Mouse (Mus musculus) cerebellum, adult 18-20 months (tissue): ENCODE results near the gene Ptdss2.
A peak's percentile ranks its signal among the peaks of the same experiment; 100 is the strongest.

Experiments
- DNase-seq, 2 experiments: peaks; one replicate each; pipeline ENCODE4 v3.0.0; 2021

Ptdss2 gene

DNA sequence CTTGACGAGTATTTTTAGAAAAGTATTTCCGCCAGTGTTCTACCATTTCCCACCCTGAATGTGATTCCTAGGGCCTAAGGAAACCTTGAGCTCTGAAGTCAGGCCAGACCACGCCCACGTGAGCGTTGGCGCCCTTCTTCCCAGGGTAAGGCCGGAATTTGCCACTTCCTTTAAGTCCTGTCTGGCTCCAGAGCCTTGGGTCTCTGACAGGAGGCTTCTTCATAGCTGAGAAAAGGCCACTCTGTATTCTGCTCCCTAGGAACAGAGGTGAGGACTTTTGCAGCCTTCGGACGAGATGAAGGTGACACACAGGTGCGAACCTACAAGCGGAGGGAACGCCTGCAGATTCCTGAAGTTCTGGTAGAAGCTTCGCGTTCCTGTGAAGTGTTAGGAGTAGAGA is at the start of gene Ptdss2:
Gene Ptdss2, plus strand, starts transcription at position 138 of the 400 bp plus-strand sequence.
- DNase-seq: no peak

- no peak for DNase-seq
Observed at GRCm38 (mm10) chr7:141073782-141074181, 48.4 kb upstream of the Ptdss2 start.

DNA sequence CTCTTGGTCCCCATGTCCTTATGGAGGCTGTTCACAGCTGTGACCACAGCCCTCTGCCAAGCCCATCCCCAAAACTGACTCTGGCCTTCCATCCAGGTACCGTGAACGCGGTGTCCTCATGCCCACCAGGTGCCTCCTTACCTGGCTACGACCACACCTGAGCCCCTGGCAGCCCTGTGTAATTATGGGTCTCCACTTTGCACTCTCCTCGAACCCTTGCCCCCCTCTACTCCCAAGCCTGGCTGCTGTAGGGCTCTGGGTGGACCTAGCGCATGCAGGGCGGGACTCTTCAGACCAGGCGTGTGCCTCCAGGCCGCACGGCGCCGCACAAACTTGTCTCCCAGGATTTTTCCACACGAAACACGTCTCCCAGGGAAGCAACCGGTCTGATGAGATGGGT is 44.3 kb upstream of the Ptdss2 start, which contains the start of gene Pkp3:
Gene Pkp3, plus strand, starts transcription at position 378 of the 400 bp plus-strand sequence.
- no peak for DNase-seq

DNA sequence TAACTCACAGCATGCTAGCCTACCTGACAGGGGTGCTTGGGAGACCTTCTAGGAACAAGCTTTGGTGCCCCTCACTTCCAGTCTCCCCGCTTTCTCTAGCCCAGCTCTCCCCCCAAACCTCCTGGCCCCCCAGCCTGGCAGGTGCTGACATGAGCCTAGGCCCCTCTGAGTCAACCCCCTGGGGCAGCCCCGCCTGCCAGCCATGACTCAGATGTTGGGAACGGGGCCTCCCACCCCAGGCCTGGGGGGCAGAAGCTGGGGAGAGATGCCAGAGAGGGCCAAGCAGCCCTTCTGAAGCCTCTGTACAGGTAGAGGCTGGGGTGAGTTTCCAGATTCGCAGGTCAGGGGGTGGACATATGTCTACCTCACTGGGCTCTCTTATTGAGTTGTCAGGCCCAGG is 43.3 kb upstream of the Ptdss2 start:
- DNase-seq: no peak

- DNase-seq: no peak
Observed at GRCm38 (mm10) chr7:141079481-141080449, 42.4 kb upstream of the Ptdss2 start.

- DNase-seq: no peak
Observed at GRCm38 (mm10) chr7:141087894-141088293, 34.3 kb upstream of the Ptdss2 start.

DNA sequence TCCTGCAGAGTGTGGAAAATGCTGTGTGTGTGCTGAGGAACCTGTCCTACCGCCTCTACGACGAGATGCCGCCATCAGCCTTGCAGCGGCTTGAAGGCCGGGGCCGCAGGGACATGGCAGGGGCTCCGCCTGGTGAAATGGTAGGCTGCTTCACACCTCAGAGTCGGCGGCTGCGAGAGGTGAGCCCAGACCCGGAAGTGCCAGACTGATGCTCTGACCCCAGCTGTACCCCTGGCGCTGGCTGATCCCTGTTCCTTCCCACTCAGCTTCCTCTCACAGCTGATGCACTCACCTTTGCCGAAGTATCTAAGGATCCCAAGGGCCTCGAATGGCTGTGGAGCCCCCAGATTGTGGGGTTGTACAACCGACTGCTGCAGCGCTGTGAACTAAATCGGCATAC is 33.7 kb upstream of the Ptdss2 start:
- no peak for DNase-seq

DNA sequence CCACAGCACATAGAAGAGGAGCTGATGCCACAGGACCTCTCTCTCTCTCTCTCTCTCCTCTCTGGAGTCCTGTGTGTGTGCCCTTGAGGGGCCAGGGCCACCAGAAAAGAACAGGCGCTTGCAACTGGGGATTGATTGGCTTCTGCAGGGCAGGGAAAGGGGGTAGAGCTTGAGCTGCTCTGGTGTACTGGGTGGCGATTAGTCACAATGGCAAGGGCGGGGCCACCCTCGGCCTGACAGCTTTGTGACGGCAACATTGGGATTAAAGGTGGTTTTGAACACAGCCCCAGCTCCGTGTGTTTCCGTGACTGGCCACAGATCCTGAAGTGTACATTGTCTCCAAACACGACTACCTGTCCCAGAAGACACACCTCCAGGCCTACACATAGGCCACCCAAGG is 32.0 kb upstream of the Ptdss2 start:
- no peak for DNase-seq

DNA sequence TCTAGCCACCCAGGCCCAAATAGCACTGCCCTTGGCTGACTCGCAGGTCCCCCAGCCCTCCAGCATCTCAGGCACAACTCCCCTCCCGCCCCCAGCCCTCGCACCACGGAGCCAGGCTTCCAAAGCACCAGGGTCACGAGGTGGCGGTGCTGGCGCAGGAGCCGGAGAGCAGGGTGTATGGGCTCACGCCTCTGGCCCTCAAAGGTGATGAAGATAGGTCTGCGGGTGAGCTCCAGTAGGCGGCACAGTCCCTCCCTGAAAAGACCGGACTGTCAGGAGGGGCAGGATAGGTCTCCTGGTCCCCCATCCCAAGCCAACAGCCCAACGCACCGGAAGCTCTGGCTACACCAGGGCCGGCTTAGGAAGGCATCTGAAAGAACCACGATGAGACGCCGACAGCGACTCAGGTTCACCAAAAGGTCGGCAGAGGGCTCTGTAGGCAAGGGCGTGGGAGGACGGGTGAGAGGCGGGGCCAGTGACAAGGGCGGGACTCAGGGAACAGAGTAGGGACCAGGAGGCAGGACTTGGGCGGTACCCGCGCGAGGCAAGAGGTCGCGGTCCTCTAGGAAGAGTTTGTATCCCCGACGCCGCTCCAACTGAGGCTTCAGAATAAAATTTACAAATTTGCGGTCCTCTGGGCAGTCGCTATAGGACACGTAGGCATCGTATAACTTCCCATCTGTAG is 30.0 kb upstream of the Ptdss2 start:
- DNase-seq: peak; percentile 79 to 91

DNA sequence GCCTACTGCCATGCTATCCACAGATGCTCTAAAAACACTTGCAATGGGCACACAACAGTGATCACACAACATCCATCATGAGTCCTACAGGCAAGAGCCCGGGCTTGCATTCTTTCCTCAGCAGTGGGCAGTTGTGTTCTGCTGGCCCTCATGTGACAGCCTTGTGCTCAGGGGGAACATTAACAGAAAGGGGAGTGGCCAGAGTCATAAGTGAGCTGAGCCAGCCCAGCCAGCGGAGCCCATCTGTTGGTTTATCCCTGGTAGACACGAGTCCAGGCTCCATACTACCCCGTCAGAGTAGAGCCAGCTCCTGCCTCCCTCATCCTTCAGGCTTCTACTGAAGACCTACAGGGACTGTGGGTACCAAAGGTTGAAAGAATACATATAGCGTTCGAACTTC is 28.2 kb upstream of the Ptdss2 start:
- no peak for DNase-seq

- DNase-seq: no peak
Observed at GRCm38 (mm10) chr7:141094487-141095205, 27.5 kb upstream of the Ptdss2 start.

- DNase-seq: no peak
Observed at GRCm38 (mm10) chr7:141096021-141096420, 26.2 kb upstream of the Ptdss2 start.

DNA sequence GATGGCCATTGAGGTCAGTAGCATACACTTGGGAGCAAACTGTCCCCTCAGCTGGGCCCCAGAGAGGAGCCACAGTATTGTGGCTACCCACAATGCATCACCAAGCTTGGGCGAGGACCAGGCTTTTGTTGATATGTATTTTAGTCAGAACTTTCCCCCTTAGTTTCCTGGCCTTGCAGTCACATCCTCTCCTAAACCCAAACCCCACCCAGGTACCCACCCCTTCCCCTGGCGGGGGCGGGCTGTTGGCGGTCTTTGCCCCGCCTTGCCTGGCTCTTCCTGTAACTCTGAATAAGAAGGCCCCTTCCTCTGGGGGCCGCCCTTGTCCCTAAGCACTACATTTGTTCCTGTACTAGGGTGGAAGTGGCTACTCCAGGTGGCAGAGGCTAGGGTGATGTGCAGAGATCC is 25.5 kb upstream of the Ptdss2 start:
- no peak for DNase-seq

GRCm38 (mm10) chr7:141097177-141097576 is 25.0 kb upstream of the Ptdss2 start:
- no peak for DNase-seq

DNA sequence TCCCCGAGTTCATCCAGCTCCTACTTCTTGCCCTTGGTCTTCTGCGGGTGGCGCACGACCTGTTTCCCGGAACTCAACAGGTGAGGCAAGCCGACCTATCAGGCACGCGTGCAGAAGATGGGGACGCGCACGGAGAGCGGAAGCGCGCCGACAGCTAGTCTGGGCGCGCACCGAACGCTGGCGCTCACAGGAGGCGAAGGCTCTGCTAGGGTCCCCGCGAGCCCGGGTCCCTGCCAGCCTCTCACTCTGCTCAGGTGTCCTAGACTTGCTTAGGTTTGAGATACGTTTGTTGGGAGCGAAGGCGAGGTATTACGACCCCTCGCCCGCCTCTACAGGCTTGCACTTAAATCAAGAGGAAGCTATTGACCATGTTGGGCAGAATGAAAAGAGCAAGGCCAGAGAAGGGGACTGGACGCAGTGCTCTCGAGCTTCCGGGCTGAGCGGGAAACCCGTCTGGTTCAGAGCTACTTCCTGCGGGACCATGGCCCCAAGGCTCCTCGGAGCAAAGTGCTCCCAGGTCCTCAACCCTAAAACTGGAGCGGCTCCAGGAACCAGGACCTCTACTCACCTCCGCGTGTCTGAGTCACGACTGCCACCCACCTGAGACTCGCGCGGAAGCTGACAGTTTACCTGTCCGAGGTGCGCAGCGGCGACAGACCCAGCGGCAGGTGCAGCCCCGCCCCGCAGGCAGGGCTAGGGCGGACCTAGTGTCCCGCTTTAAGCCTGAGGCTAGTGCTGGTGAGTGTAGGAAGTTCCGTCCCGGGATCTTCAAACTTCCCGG is 22.1 kb upstream of the Ptdss2 start, which contains the start of gene Sigirr:
Gene Sigirr, minus strand, starts transcription at position 662 of the 781 bp plus-strand sequence.
- DNase-seq: peak; percentile 44 to 56

DNA sequence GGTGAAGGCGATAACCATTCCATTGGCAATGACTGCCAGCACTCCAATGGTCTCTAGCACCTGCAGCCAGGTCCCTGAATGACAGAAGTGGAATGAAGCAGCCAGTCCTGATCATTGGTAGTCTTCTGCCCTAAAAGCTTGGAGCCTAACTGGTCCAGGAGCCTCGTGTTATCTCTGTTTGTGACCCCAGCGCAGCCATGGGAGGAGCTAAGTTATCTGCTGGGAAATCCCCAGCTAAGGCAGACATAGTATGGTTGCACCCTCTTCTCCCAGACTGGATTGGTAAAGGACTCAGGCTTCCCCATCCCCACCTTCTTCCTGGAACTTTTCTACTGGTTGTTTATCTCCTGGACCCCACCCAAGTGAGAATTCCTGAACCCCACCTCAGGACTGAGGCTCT is 19.0 kb upstream of the Ptdss2 start:
- DNase-seq: no peak

- DNase-seq: no peak
Observed at GRCm38 (mm10) chr7:141115874-141116273, 6.3 kb upstream of the Ptdss2 start.

DNA sequence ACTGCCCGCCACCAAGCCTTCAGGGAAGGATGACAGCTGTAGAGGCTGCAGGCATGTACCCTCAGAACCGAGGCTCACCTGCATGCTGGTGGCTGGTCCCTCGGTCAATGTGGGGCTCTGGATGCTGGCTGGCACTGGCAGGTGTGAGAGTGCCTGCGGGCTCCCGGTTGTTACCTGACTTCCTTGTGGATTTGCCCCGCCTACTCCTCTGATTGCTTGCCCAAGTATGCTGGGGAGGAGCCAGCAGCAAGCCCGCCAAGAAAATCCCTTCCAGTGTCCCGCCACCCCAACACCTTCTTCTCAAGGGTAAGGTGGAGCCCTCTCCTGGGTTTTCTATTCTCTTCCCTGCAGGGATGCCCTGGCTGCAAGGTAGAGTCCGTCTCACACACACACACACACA is 4.5 kb upstream of the Ptdss2 start, which contains the start of gene Ano9:
Gene Ano9, minus strand, starts transcription at position 171 of the 400 bp plus-strand sequence.
- DNase-seq: no peak

- DNase-seq: no peak
Observed at GRCm38 (mm10) chr7:141119487-141119886, 2.7 kb upstream of the Ptdss2 start.

DNA sequence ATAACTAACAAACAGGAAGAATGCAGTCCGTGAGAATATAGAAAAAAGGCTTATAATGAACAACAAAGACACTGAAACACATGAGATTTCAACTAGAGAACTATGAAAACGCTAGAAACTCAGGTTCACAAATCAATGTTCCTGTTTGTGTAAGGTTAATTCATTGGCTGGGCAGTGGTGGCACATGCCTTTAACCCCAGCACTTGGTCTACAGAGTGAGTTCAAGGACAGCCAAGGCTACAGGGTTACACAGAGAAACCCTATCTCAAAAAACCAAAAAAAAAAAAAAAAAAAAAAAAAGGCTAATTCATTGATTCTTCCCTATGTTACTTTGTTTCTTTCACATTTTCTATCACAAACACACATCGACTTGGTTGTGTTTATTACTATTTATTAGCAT is 1.6 kb upstream of the Ptdss2 start:
- no peak for DNase-seq

DNA sequence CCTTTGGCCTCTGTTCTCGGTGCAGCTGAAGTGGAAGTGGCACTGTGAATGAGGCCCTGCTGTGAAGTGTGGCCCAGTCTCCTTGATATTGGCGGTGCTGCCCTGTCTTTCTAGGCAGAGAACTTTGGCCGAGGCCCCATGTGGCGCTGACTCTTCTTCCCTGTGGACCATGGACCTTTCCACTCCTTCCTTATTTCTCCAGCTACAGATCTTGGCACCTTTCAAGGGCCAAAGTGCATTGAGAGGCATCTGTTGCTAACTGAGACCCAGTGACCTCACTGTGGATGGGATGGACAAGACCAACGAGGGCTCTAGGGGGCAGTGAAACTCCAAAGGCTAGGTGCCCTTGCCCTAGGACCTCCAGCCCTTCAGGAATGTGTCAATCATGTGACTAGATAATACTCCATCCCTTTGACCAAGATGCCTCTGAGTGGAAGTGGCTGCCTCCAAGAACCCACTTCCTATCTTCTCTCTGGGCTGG is 1.1 kb upstream of the Ptdss2 start:
- no peak for DNase-seq
